Mouse (Mus musculus) neutrophil, adult 59 days (primary cell): ENCODE results near the gene Zfp786. TPM values are rescaled to one million over a fixed set of nuclear protein-coding genes. Genes with fewer than 3 reads are reported as not detected.

ENCODE experiments used
- total RNA-seq, 2 experiments: library from RNA; stranded (reverse); gene quantifications; 1 replicate in 1 of 2; 2 replicates in 1 of 2; pipeline ENCODE4 v1.2.4; 2023

Zfp786 gene
- total RNA-seq = under 1 TPM; 0.11 to 0.35 TPM

DNA sequence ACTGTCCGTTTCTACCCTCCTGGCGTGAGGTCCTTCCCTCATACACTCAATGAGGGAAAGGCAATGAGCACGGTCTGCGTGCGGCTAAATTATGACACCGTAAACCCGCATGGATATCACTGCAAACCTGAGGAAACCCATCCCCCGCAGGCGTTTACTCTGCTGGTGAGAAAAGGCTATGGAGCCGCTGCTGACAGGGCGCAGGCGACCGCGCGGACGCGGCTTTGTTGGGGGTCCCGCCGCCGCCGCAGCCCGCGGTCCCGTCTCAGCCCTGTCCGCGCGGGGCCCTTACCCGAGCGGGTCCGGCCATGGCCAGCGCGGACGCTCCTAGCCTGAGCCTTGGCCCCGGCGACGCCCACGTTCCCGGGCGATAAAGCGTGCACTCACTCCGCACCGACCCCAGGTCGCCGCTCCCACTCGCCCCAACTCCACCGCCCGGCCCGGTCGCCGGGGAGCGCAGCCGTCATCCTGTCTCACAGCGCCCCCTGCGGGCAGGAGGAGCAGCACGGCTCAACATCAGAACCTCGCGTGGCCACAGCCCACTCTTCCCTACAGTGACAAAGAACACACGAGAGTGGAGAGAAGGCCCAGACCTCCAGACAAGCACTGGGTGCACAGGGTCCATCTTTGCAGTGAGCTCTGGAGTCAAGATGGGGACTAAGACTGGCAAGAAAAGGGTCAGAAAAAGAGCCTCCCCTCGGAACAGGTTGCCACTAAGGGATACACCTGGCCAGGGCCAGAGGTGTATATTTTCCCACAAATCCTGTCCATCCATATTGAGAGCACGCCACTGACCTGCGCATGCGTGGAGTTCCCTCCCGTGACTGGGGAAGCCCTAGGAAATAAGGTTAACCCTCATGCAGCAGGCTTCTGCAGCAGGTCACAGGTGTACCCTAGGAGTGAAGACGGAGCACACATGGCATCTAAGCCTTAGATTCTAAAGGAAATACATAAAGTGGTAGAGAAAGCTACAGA, at the start of gene Zfp786:
Gene Zfp786, minus strand, starts transcription at position 764 of the 975 bp plus-strand sequence.

DNA sequence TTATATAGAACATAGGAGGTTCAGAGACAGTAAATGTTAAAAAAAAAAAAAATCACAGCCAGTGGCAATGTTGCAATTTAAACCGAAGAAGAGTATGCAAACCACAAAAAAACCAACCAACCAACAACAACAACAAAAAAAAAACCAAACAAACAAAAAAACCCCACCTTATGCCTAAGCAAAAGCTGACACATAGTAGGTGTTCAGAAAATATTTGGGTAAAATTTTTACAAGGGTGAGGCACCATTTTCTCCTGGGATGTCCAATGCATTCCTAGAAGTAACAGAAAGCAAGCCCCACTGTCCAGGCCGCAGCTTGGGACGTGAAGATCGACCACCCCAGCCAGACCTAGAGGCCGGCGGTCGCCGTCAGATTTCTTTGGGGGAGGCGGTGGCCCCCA, 46.4 kb upstream of the Zfp786 start, which contains the start of gene Zfp282:
Gene Zfp282, plus strand, starts transcription at position 147 of the 400 bp plus-strand sequence.

DNA sequence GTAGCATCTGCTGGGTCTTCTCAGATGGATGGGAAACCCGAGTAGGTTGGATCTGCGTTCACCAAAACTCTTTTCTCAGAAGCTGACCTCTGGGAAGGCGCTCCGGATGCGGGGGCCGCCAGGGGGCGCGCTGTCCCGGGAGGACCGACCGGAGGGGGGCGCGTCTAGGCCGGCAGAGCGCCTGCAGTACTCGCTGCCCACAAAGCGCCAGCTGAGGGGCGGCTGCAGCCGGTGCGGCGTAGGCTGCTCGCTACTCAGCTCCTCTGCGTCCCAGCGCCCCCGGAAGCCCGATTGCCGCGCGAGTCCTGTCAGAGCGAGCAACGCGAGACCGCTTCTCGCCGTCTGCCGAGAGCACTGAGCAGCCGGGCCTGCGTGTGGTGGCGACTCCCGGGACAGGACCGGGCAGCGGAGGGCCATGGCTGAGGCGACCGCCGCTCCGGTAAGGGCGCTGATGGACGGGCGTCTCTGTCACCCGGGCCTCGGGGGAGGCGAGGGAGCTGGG, 4.9 kb upstream of the Zfp786 start, which contains the start of gene Zfp398:
Gene Zfp398, plus strand, starts transcription at position 180 of the 502 bp plus-strand sequence.

DNA sequence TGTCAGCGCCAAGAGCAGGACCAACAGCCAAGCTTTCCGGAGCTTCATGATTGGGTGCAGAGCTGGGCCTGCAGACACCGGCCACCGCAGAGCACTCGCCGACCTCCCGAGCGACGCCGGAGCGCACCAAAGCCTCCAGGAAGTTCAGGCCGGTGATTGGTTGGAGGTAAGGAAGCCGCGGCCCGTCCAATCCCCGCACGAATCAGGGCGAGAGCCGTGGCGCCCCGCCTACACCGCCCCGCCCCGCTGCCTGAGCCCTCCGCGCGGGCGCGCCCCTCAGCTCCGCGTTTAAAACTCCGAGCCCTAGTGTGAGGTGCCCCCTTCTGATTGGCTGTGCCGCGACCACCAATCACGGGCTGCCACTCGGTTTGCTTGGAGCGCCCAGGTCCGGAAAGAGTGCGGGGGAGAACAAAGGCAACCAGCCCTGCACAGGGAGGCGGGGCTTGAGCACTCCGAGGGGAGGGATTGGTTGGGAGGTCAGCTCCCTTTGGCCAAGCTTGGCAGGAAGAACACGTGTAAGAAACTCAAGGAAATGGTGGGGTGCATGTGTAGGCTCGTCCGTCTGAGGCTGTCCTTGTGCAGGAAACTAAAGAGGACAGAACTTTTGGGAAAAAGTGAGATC, 17.3 kb downstream of the Zfp786 start, which contains the start of gene Pdia4:
Gene Pdia4, minus strand, starts transcription at position 174 of the 622 bp plus-strand sequence.

Other genes starting within 250 kb of the Zfp786 start
- 10 to 100 TPM; 73.5 to 78.0 TPM for gene Ezh2, start 235.5 kb downstream of the Zfp786 start, total RNA-seq
- 10 to 100 TPM; 44.9 to 46.9 TPM for gene Pdia4, start 17.4 kb downstream of the Zfp786 start, total RNA-seq
- 1 to 10 TPM; 9.1 to 9.7 TPM for gene Zfp398, start 4.8 kb upstream of the Zfp786 start, total RNA-seq
- 10 to 100 TPM in 1 of 2 experiments, 1 to 10 TPM in 1; 7.8 to 10.3 TPM for gene Zfp282, start 46.3 kb upstream of the Zfp786 start, total RNA-seq
- gene Zfp212, start 89.6 kb upstream of the Zfp786 start, total RNA-seq = 10 to 100 TPM; 20.6 to 23.3 TPM
- 1 to 10 TPM; 3.1 to 4.8 TPM for gene Zfp956, start 122.5 kb upstream of the Zfp786 start, total RNA-seq
- gene Zfp777, start 218.0 kb upstream of the Zfp786 start, total RNA-seq = 1 to 10 TPM; 7.4 to 8.6 TPM